Mouse (Mus musculus): Measurements from ENCODE around the gene Poll.

DNA sequence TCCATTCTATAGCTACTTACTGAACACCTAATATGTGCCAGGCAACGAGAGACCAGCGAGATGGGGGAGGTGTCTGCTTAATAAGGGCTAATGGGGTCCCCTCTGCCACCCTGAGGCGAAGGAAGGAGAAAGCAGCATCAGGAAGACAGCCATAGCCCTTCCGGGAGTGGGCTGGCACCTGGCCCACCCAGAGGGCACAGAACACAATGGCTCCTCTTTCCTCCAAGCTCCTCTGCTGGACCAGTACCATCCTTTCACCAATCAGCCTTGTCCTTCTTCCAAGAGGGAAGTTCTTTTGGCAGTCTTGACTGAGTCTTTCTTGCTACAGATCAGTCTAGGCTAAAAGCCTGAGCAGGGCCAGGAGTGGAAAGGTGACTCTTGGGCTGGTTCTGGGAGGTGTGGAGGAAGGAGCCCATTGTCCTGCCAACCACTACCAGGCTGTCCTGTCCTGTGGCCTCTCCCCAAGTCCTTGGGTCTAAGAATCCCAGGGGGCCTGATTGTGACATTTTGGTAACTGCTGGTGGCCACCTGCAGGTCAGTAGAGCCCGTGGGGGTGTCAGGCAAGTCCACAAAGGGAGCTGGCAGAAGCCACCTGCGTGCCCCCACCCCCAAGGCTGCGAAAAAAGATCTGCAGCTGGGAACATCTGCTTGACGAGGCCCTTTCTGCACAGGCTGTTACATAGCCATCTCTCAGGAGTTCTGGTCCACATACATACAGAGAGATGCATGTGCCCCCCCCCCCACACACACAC lies 19.5 kb downstream of the Poll start:
- no peak for TF ChIP-seq CTCF (conservative IDR thresholded peaks at IDR 0.05; ENCODE audit: low read length)
- TF ChIP-seq NANOG (IDR thresholded peaks at IDR 0.05; ENCODE audit: borderline replicate concordance, low read length), result no peak
- TF ChIP-seq POU5F1 (IDR thresholded peaks at IDR 0.05; ENCODE audit: borderline replicate concordance, low read length), result no peak
